Mouse (Mus musculus) thymus, postnatal 25 days (tissue): ENCODE data around the gene Nudt16l1.
A peak's percentile ranks its signal among the peaks of the same experiment; 100 is the strongest.

Experiments used
- DNase-seq: peaks from one replicate; pipeline ENCODE4 v3.0.0; 2022

Nudt16l1 gene

GRCm38 (mm10) chr16:4915931-4916330 lies 22.6 kb upstream of the Nudt16l1 start:
- no peak for DNase-seq

GRCm38 (mm10) chr16:4916608-4917007 lies 22.0 kb upstream of the Nudt16l1 start:
- no peak for DNase-seq

GRCm38 (mm10) chr16:4920556-4920955 lies 18.0 kb upstream of the Nudt16l1 start:
- DNase-seq = no peak

- DNase-seq = peak; percentile 60
These were observed 16.1 kb upstream of the Nudt16l1 start for GRCm38 (mm10) chr16:4922481-4922880.

GRCm38 (mm10) chr16:4923996-4924395 lies 14.6 kb upstream of the Nudt16l1 start:
- DNase-seq = no peak

- no peak for DNase-seq
These were observed 10.6 kb upstream of the Nudt16l1 start for GRCm38 (mm10) chr16:4927967-4928366.

- DNase-seq = no peak
These were observed 10.1 kb upstream of the Nudt16l1 start for GRCm38 (mm10) chr16:4928474-4928873.

GRCm38 (mm10) chr16:4932429-4932828 lies 6.1 kb upstream of the Nudt16l1 start:
- no peak for DNase-seq

GRCm38 (mm10) chr16:4935430-4935829 lies 3.1 kb upstream of the Nudt16l1 start:
- DNase-seq = no peak

GRCm38 (mm10) chr16:4935931-4936703 lies 2.4 kb upstream of the Nudt16l1 start:
- no peak for DNase-seq

GRCm38 (mm10) chr16:4937351-4938190 lies 990 bp upstream of the Nudt16l1 start:
- DNase-seq = no peak

- peak; percentile 98 for DNase-seq
These were observed 428 bp downstream of the Nudt16l1 start for GRCm38 (mm10) chr16:4938989-4939388.

- no peak for DNase-seq
These were observed 851 bp downstream of the Nudt16l1 start for GRCm38 (mm10) chr16:4939412-4939811.

GRCm38 (mm10) chr16:4940311-4940850 lies 1.8 kb downstream of the Nudt16l1 start:
- DNase-seq = no peak

GRCm38 (mm10) chr16:4941016-4941415 lies 2.5 kb downstream of the Nudt16l1 start:
- DNase-seq = no peak

- DNase-seq = no peak
These were observed 4.3 kb downstream of the Nudt16l1 start for GRCm38 (mm10) chr16:4942868-4943267.

- no peak for DNase-seq
These were observed 4.9 kb downstream of the Nudt16l1 start for GRCm38 (mm10) chr16:4943431-4943830.

GRCm38 (mm10) chr16:4945415-4945814 lies 6.9 kb downstream of the Nudt16l1 start:
- DNase-seq = no peak

GRCm38 (mm10) chr16:4946155-4946554 lies 7.6 kb downstream of the Nudt16l1 start:
- no peak for DNase-seq

GRCm38 (mm10) chr16:4947378-4947777 lies 8.8 kb downstream of the Nudt16l1 start:
- no peak for DNase-seq

GRCm38 (mm10) chr16:4956609-4957008 lies 18.0 kb downstream of the Nudt16l1 start:
- no peak for DNase-seq

GRCm38 (mm10) chr16:4957446-4957845 lies 18.9 kb downstream of the Nudt16l1 start:
- DNase-seq = no peak

GRCm38 (mm10) chr16:4960260-4960659 lies 21.7 kb downstream of the Nudt16l1 start:
- DNase-seq = no peak

- DNase-seq = no peak
These were observed 24.8 kb downstream of the Nudt16l1 start for GRCm38 (mm10) chr16:4963346-4963745.
